In the genomic region with DNA sequence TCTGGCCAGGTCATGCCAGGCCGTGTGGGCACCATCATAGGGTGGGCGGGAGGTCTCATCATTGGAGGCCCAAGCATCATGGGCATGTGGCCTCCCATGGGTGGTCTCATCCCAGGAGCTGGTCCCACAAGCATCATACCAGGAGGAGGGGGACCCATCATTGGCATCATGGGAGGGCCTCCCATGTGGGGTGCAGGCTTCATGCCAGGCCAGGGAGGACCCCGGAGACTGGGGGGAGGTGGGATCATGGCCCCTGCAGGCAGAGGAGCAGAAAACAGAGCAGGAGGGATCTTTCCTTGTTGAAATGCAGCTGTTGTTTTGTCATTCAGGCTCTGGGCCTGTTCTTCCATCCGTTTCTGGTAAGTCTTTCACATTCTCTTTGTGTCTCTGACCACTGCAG, we compare ENCODE assay signal across 24 mouse cellular contexts.
"Had no signal": no experiment of that assay in that cellular context is flagged by ENCODE, and none has a peak within 500 bp of the region (broad histone marks: within the 10 kb centered on the region; RNA-seq: fewer than 3 reads in every experiment).

No protein-coding gene starts in this region.

- ATAC-seq: hindbrain, postnatal 0 days; intestine, embryonic 16.5 days; liver, embryonic 12.5 days had no signal

- H3K4me2 ChIP-seq: heart, embryonic 12.5 days; hindbrain, embryonic 13.5 days; hindbrain, embryonic 15.5 days; kidney, embryonic 15.5 days; limb, embryonic 13.5 days; limb, embryonic 15.5 days; liver, embryonic 12.5 days had no signal

- H3K36me3 ChIP-seq: heart, embryonic 10.5 days; heart, embryonic 12.5 days; hindbrain, embryonic 13.5 days; hindbrain, embryonic 15.5 days; kidney, embryonic 15.5 days; limb, embryonic 13.5 days; limb, embryonic 15.5 days; liver, embryonic 12.5 days had no signal

- H3K9me3 ChIP-seq: heart, embryonic 10.5 days; heart, embryonic 12.5 days; hindbrain, embryonic 13.5 days; hindbrain, embryonic 15.5 days; kidney, embryonic 15.5 days; limb, embryonic 13.5 days; limb, embryonic 15.5 days; liver, embryonic 12.5 days had no signal

- H3K27me3 ChIP-seq: hindbrain, embryonic 13.5 days; hindbrain, embryonic 15.5 days had no signal

- H3K27ac ChIP-seq: heart, embryonic 10.5 days; hindbrain, embryonic 13.5 days; hindbrain, embryonic 15.5 days; hindbrain, postnatal 0 days; kidney, embryonic 15.5 days; kidney, postnatal 0 days; layer of hippocampus, adult 2 months; limb, embryonic 13.5 days; limb, embryonic 15.5 days; liver, embryonic 12.5 days; liver, embryonic 14.5 days had no signal

- H3K4me1 ChIP-seq: heart, embryonic 12.5 days had no signal

- H3K4me3 ChIP-seq: heart, embryonic 10.5 days; heart, embryonic 12.5 days; hindbrain, embryonic 13.5 days; hindbrain, embryonic 15.5 days; kidney, embryonic 15.5 days; layer of hippocampus, adult 2 months; limb, embryonic 13.5 days; limb, embryonic 15.5 days; liver, embryonic 12.5 days had no signal

- H3K9ac ChIP-seq: heart, embryonic 12.5 days; hindbrain, embryonic 13.5 days; hindbrain, embryonic 15.5 days; kidney, embryonic 15.5 days; limb, embryonic 13.5 days; limb, embryonic 15.5 days; liver, embryonic 12.5 days; liver, embryonic 14.5 days had no signal

- DNase-seq: gastrocnemius, postnatal 14 days; gastrocnemius, postnatal 36 days; heart, adult 18-20 months; heart, postnatal 10 days; kidney, adult 11 months; kidney, adult 2 months; kidney, adult 9 months; kidney, postnatal 14 days; kidney, postnatal 36 days; layer of hippocampus, postnatal 36 days; left cerebral cortex, postnatal 4 days had no signal
